Mouse (Mus musculus) lung, embryonic 15.5 days (tissue): Measurements from ENCODE around the gene Cyba. TPM values are rescaled to one million over a fixed set of nuclear protein-coding genes. Genes with fewer than 3 reads are reported as not detected.
A peak's percentile ranks its signal among the peaks of the same experiment; 100 is the strongest.

Source experiments
- ATAC-seq: fragments of 200-750 bp; cut with Nextera tagmentation; 2 replicates; pipeline ENCODE4 v1.8.0; 2017; ENCODE audit warnings: moderate number of reproducible peaks, borderline replicate concordance; ENCODE audit not compliant: low FRiP score, low TSS enrichment; ENCODE audit errors: extremely low read depth
- H3K27ac ChIP-seq: fragments of 300-500 bp; sonication (generic); 2 replicates; pipeline ENCODE4 v1.5.1; 2015; ENCODE audit warnings: moderate library complexity, mild to moderate bottlenecking, inconsistent platforms
- H3K27me3 ChIP-seq: fragments of 300-500 bp; sonication (generic); 2 replicates; pipeline ENCODE4 v1.6.1; 2015; ENCODE audit warnings: inconsistent platforms
- H3K36me3 ChIP-seq: fragments of 300-500 bp; sonication (generic); 2 replicates; pipeline ENCODE4 v1.6.1; 2015; ENCODE audit warnings: inconsistent platforms
- H3K4me1 ChIP-seq: fragments of 300-500 bp; sonication (generic); 2 replicates; pipeline ENCODE4 v1.6.1; 2015; ENCODE audit warnings: inconsistent platforms
- H3K4me2 ChIP-seq: fragments of 300-500 bp; sonication (generic); 2 replicates; pipeline ENCODE4 v1.6.1; 2015; ENCODE audit warnings: inconsistent platforms, mild to moderate bottlenecking, moderate library complexity
- H3K4me3 ChIP-seq: fragments of 300-500 bp; sonication (generic); 2 replicates; pipeline ENCODE4 v1.5.1; 2015; ENCODE audit warnings: mild to moderate bottlenecking, inconsistent platforms
- H3K9ac ChIP-seq: fragments of 300-500 bp; sonication (generic); 2 replicates; pipeline ENCODE4 v1.6.1; 2015; ENCODE audit warnings: inconsistent platforms
- H3K9me3 ChIP-seq: fragments of 300-500 bp; sonication (generic); 2 replicates; pipeline ENCODE4 v1.6.1; 2016; ENCODE audit warnings: inconsistent platforms
- WGBS: fragments of 180-500 bp; shearing (Covaris S2); methylation state at CpG from one replicate; pipeline ENCODE4 v1.1.7; 2015; 5-methylcytosine and 5-hydroxymethylcytosine counted together
- polyA plus RNA-seq: library from polyadenylated mRNA; unstranded; fragments of >200 nt; fragmentation: Nextera tagmentation; extraction: Ambion mirVana; gene quantifications from 2 replicates; pipeline ENCODE4 v1.2.1, GENCODE M21; 2015

Gene Cyba
- polyA plus RNA-seq, 1 experiment from 2014 or later: 208 TPM

DNA sequence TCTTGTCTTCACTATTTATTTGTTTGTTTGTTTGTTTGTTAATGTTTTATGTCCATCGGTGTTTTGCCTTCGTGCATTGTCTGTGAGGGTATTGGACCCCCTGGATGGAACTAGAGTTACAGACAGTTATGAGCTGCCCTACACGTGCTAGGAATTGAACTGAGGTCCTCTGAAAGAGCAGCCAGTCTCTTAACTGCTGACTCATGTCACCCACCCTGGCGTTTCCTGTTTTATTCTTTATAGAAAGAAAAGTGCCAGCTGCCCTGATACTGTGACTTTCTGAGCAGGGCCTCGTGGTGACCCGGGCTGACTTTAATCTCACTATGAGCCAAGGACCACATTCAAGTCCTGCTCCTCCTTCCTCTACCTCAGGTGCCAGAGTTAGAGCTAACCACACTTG, 17.2 kb downstream of the Cyba start:
- WGBS: 79% methylated on average over 6 of the region's 6 CpGs
- H3K4me1 ChIP-seq: 0 out of 2 replicates have a peak, but pooled peaks cover 9% of the 10 kb centered on the region
- H3K9me3 ChIP-seq: no peaks in the 10 kb centered on the region
- no peak overlapping the region for H3K4me3 ChIP-seq
- H3K27ac ChIP-seq: no peak overlapping the region
- H3K4me2 ChIP-seq: no peak overlapping the region
- H3K27me3 ChIP-seq: no peaks in the 10 kb centered on the region
- H3K36me3 ChIP-seq: peaks cover 78% of the 10 kb centered on the region
- no peak overlapping the region for H3K9ac ChIP-seq
- ATAC-seq: no peak

DNA sequence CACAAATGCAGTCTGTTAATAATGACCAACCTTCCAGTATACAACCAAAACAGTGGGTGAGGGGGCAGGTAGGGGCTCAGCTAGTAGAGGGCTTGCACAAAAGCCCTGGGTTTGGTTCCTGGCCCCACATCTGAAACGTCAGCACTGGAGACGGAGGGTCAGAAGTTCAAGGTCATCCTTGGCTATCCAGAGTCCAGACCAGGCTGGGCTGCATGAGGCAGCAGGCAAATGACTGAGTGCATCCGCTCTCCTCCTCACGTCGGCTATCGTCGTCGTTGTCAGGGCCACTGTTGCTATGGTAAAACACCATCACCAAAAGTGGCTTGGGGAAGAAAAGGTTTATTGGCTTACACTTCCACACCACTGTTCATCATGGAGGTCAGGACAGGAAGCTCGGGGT, 18.4 kb downstream of the Cyba start:
- ATAC-seq: no peak
- Histone ChIP-seq H3K36me3 (peaks cover 90% of the 10 kb centered on the region), H3K9ac (no peak overlapping the region), H3K9me3 (no peaks in the 10 kb centered on the region), H3K4me3 (no peak overlapping the region), H3K4me1 (no peaks in the 10 kb centered on the region), H3K27ac (no peak overlapping the region), H3K4me2 (no peak overlapping the region), H3K27me3 (no peaks in the 10 kb centered on the region)
- 81% methylated on average over 9 of the region's 9 CpGs for WGBS

- Histone ChIP-seq H3K4me1 (no peaks in the 10 kb centered on the region), H3K4me2 (no peak overlapping the region), H3K9me3 (no peaks in the 10 kb centered on the region), H3K9ac (no peak overlapping the region), H3K27ac (no peak overlapping the region), H3K27me3 (no peaks in the 10 kb centered on the region), H3K36me3 (peaks cover 99% of the 10 kb centered on the region), H3K4me3 (no peak overlapping the region)
- 89% methylated on average over 7 of the region's 7 CpGs for WGBS
- no peak for ATAC-seq
These were observed 25.1 kb downstream of the Cyba start for GRCm38 (mm10) chr8:122407678-122408077.

DNA sequence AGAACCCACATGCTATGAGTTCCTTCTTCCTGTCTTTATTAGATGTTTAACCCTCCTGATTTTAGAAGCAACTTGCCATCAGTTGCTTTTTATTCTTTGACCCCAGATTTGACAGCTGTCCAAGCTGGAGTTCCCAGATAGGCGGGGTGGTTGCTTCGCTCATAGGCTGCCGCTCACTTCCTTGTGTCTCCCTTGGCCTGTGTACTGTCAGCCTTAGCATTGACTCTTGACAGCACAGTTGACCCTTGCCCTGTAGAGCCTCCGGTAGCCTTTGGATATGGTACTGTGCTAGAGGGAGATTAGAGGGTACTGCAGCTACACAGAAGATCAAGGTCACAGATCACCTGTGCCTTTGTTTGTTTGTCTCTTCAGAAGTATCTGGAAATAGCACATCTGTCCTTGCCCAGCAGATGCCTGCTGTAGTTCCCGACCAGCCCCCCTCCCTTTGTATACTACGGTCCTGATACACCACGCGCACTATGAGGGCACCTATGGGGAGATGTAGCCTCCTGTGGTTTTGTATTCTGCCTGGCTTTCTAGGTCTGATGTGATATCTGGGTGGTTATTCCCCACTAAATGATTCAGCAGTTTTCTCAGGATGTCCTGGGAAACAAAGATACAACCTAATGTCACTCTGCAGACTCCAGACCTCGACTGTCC, 27.5 kb downstream of the Cyba start:
- Histone ChIP-seq H3K27me3 (no peaks in the 10 kb centered on the region), H3K4me3 (no peak overlapping the region), H3K9me3 (no peaks in the 10 kb centered on the region), H3K4me1 (no peaks in the 10 kb centered on the region), H3K27ac (no peak overlapping the region), H3K4me2 (no peak overlapping the region), H3K9ac (no peak overlapping the region), H3K36me3 (peaks cover 99% of the 10 kb centered on the region)
- no peak for ATAC-seq
- WGBS: 83% methylated on average over 9 of the region's 9 CpGs

- Histone ChIP-seq H3K9me3 (no peaks in the 10 kb centered on the region), H3K4me1 (no peaks in the 10 kb centered on the region), H3K36me3 (peaks cover 83% of the 10 kb centered on the region), H3K27me3 (no peaks in the 10 kb centered on the region), H3K9ac (no peak overlapping the region), H3K4me3 (no peak overlapping the region), H3K4me2 (no peak overlapping the region), H3K27ac (no peak overlapping the region)
- WGBS: 95% methylated on average over 9 of the region's 9 CpGs
- no peak for ATAC-seq
These were observed 34.5 kb downstream of the Cyba start for GRCm38 (mm10) chr8:122398186-122398585.

DNA sequence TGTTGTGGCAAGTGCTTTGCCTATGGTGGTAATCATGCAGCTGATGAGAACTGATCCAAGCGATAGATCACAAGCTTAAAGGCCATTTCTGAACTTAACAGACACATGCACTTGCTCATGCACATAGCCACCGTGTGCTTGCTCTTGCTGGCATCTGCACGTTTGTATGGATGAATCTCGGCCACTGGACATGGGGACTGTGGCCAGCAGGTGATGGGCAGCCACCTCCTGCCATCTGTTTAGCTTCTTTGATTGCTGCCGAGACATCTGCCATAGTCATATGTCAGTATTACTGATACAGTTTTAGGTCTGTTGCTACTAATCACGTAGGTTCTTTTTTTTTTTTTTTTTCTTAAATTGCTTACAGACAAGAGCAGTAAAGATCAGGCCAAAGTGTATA, 37.4 kb downstream of the Cyba start:
- peaks cover 76% of the 10 kb centered on the region for H3K36me3 ChIP-seq
- H3K9me3 ChIP-seq: no peaks in the 10 kb centered on the region
- ATAC-seq: no peak
- no peak overlapping the region for H3K4me3 ChIP-seq
- H3K27ac ChIP-seq: no peak overlapping the region
- H3K9ac ChIP-seq: no peak overlapping the region
- no peaks in the 10 kb centered on the region for H3K27me3 ChIP-seq
- H3K4me1 ChIP-seq: no peaks in the 10 kb centered on the region
- no peak overlapping the region for H3K4me2 ChIP-seq
- WGBS: 89% methylated on average over 6 of the region's 6 CpGs

- no peak overlapping the region for H3K4me3 ChIP-seq
- no peak for ATAC-seq
These were observed 39.0 kb downstream of the Cyba start for GRCm38 (mm10) chr8:122393717-122394116.

DNA sequence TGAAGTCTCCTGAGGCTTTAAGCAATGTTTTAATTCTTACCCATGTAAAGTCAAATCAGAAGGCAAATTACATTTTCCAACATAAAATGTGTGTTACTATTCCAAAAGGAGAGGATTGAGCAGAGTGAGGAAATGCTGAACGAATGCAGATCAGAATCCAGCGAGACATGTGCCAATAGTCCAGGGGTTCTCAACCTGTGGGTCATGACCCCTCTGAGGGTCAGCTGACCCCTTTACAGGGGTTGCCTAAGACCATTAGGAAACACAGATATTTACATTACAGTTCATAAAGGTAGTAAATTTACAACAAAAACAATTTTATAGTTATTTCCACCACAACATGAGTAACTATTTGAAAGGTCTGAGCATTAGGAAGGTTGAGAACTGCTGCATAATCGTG, 42.0 kb downstream of the Cyba start:
- Histone ChIP-seq H3K27ac (no peak overlapping the region), H3K36me3 (peaks cover 87% of the 10 kb centered on the region), H3K27me3 (no peaks in the 10 kb centered on the region), H3K4me3 (no peak overlapping the region), H3K4me2 (no peak overlapping the region), H3K9me3 (no peaks in the 10 kb centered on the region), H3K4me1 (no peaks in the 10 kb centered on the region), H3K9ac (no peak overlapping the region)
- 78% methylated on average over 3 of the region's 3 CpGs for WGBS
- no peak for ATAC-seq

More at GRCm38 (mm10) chr8:122393717-122394116, 39.0 kb downstream of the Cyba start:
- Histone ChIP-seq H3K9me3 (no peaks in the 10 kb centered on the region), H3K27ac (no peak overlapping the region), H3K9ac (no peak overlapping the region), H3K4me2 (no peak overlapping the region), H3K4me1 (no peaks in the 10 kb centered on the region), H3K36me3 (peaks cover 74% of the 10 kb centered on the region), H3K27me3 (no peaks in the 10 kb centered on the region)

- Histone ChIP-seq H3K9me3 (no peaks in the 10 kb centered on the region), H3K4me2 (no peak overlapping the region), H3K4me3 (no peak overlapping the region), H3K9ac (no peak overlapping the region), H3K27me3 (no peaks in the 10 kb centered on the region), H3K36me3 (peaks cover 90% of the 10 kb centered on the region), H3K4me1 (no peaks in the 10 kb centered on the region), H3K27ac (no peak overlapping the region)
- WGBS: 88% methylated on average over 3 of the region's 3 CpGs
- no peak for ATAC-seq
These were observed 43.4 kb downstream of the Cyba start for GRCm38 (mm10) chr8:122389357-122389756.

GRCm38 (mm10) chr8:122383039-122383438, 49.7 kb downstream of the Cyba start:
- H3K9me3 ChIP-seq: no peaks in the 10 kb centered on the region
- H3K9ac ChIP-seq: no peak overlapping the region
- H3K4me1 ChIP-seq: peaks cover 4% of the 10 kb centered on the region
- no peaks in the 10 kb centered on the region for H3K27me3 ChIP-seq
- no peak for ATAC-seq
- H3K36me3 ChIP-seq: peaks cover 71% of the 10 kb centered on the region
- 69% methylated on average over 4 of the region's 4 CpGs for WGBS
- no peak overlapping the region for H3K4me3 ChIP-seq
- no peak overlapping the region for H3K4me2 ChIP-seq
- H3K27ac ChIP-seq: no peak overlapping the region

- H3K27ac ChIP-seq: peak within 1 kb of the TSS; percentile 96
- H3K4me3 ChIP-seq: peak within 1 kb of the TSS; percentile 96
- peaks cover 12% of the 10 kb centered on the region for H3K4me1 ChIP-seq
- H3K9me3 ChIP-seq: no peaks in the 10 kb centered on the region
- H3K4me2 ChIP-seq: peak within 1 kb of the TSS; percentile 78
- H3K9ac ChIP-seq: peak within 1 kb of the TSS; percentile 97
- ATAC-seq: peak; percentile 96
- peaks cover 22% of the 10 kb centered on the region; the same call in 1 of the 2 replicates for H3K36me3 ChIP-seq
- H3K27me3 ChIP-seq: no peaks in the 10 kb centered on the region
- WGBS: under 1% methylated on average over 107 of the region's 107 CpGs
These were observed 56.1 kb downstream of the Cyba start, which contains the start of gene Zc3h18 for GRCm38 (mm10) chr8:122376365-122377231. Gene Zc3h18 (plus strand): TSS chr8:122376609.
